In genomic region chr6:4003890-4004306, GRCm38 (mm10) we compare ENCODE assay signal across 8 mouse cellular contexts. TPM values are rescaled to one million over a fixed set of nuclear protein-coding genes. Genes with fewer than 3 reads are reported as not detected.
A peak's percentile ranks its signal among the peaks of the same experiment; 100 is the strongest.
DNase-seq lines count a peak whose midpoint lies in the region; ATAC-seq and TF ChIP-seq lines count a peak whose summit lies in the region.

TSS of gene Gng11 (plus strand) at chr6:4003904.

- H3K36me3 ChIP-seq in embryonic facial prominence, embryonic 15.5 days = no peaks in the 10 kb centered on the region
- no peaks in the 10 kb centered on the region for H3K36me3 ChIP-seq in heart, embryonic 10.5 days
- no peaks in the 10 kb centered on the region for H3K36me3 ChIP-seq in limb, embryonic 14.5 days (ENCODE audit: control insufficient read depth, insufficient read depth, low read length)
- no peaks in the 10 kb centered on the region for H3K36me3 ChIP-seq in midbrain, embryonic 13.5 days
- H3K36me3 ChIP-seq in stomach, embryonic 15.5 days = no peaks in the 10 kb centered on the region

- H3K4me3 ChIP-seq in embryonic facial prominence, embryonic 15.5 days (replicated peaks) = peak within 1 kb of the TSS; percentile 53
- H3K4me3 ChIP-seq in heart, embryonic 10.5 days = peak within 1 kb of the TSS; percentile 70
- peak within 1 kb of the TSS; percentile 47 for H3K4me3 ChIP-seq in limb, embryonic 14.5 days (replicated peaks; ENCODE audit: low read length)
- H3K4me3 ChIP-seq in midbrain, embryonic 13.5 days (replicated peaks) = peak within 1 kb of the TSS; percentile 32
- H3K4me3 ChIP-seq in stomach, embryonic 15.5 days (replicated peaks) = peak within 1 kb of the TSS; percentile 54

- H3K27me3 ChIP-seq in embryonic facial prominence, embryonic 15.5 days = no peaks in the 10 kb centered on the region
- H3K27me3 ChIP-seq in heart, embryonic 10.5 days (ENCODE audit: insufficient read depth, poor library complexity, severe bottlenecking) = no peaks in the 10 kb centered on the region
- no peaks in the 10 kb centered on the region for H3K27me3 ChIP-seq in limb, embryonic 14.5 days (ENCODE audit: control insufficient read depth, insufficient read depth, low read length)
- 0 out of 2 replicates have a peak, but pooled peaks cover 3% of the 10 kb centered on the region for H3K27me3 ChIP-seq in midbrain, embryonic 13.5 days
- H3K27me3 ChIP-seq in stomach, embryonic 15.5 days (replicated peaks) = no peaks in the 10 kb centered on the region

- peak within 1 kb of the TSS; percentile 40 for H3K9ac ChIP-seq in embryonic facial prominence, embryonic 15.5 days
- peak within 1 kb of the TSS; percentile 77 for H3K9ac ChIP-seq in limb, embryonic 14.5 days (ENCODE audit: low read depth, low read length, severe bottlenecking)
- peak within 1 kb of the TSS; percentile 34 for H3K9ac ChIP-seq in midbrain, embryonic 13.5 days (replicated peaks)
- peak within 1 kb of the TSS; percentile 23 for H3K9ac ChIP-seq in stomach, embryonic 15.5 days

- no peaks in the 10 kb centered on the region for H3K9me3 ChIP-seq in embryonic facial prominence, embryonic 15.5 days (replicated peaks)
- H3K9me3 ChIP-seq in heart, embryonic 10.5 days = no peaks in the 10 kb centered on the region
- H3K9me3 ChIP-seq in limb, embryonic 14.5 days (ENCODE audit: control insufficient read depth, low read length) = no peaks in the 10 kb centered on the region
- H3K9me3 ChIP-seq in midbrain, embryonic 13.5 days = no peaks in the 10 kb centered on the region
- H3K9me3 ChIP-seq in stomach, embryonic 15.5 days = no peaks in the 10 kb centered on the region

- no peaks in the 10 kb centered on the region; the same call in none of the 2 replicates for H3K4me1 ChIP-seq in embryonic facial prominence, embryonic 15.5 days
- 0 out of 2 replicates have a peak, but pooled peaks cover 10% of the 10 kb centered on the region for H3K4me1 ChIP-seq in heart, embryonic 10.5 days
- H3K4me1 ChIP-seq in limb, embryonic 14.5 days (ENCODE audit: control insufficient read depth, insufficient read depth, low read length) = peaks cover 8% of the 10 kb centered on the region
- peaks cover 7% of the 10 kb centered on the region for H3K4me1 ChIP-seq in midbrain, embryonic 13.5 days (replicated peaks)
- H3K4me1 ChIP-seq in stomach, embryonic 15.5 days = no peaks in the 10 kb centered on the region

- peak within 1 kb of the TSS; percentile 80 for H3K4me2 ChIP-seq in embryonic facial prominence, embryonic 15.5 days (replicated peaks)
- peak within 1 kb of the TSS; percentile 75 for H3K4me2 ChIP-seq in limb, embryonic 14.5 days (replicated peaks; ENCODE audit: low read depth, low read length, severe bottlenecking)
- H3K4me2 ChIP-seq in midbrain, embryonic 13.5 days (replicated peaks) = peak within 1 kb of the TSS; percentile 52
- peak within 1 kb of the TSS; percentile 77 for H3K4me2 ChIP-seq in stomach, embryonic 15.5 days

- 0 out of 2 replicates have a peak, but pooled peaks have one; percentile 51 for TF ChIP-seq POLR2A in limb, embryonic 14.5 days (IDR thresholded peaks at IDR 0.05; ENCODE audit: borderline replicate concordance, extremely low read depth, insufficient read depth, insufficient read length)

- under 1% methylated on average over 19 of the region's 19 CpGs for WGBS in embryonic facial prominence, embryonic 15.5 days
- WGBS in heart, embryonic 10.5 days = under 1% methylated on average over 19 of the region's 19 CpGs
- 4% methylated on average over 19 of the region's 19 CpGs for WGBS in limb, embryonic 14.5 days
- 1% methylated on average over 19 of the region's 19 CpGs for WGBS in midbrain, embryonic 13.5 days
- WGBS in stomach, embryonic 15.5 days = under 1% methylated on average over 19 of the region's 19 CpGs

- peak within 1 kb of the TSS; percentile 81 for H3K27ac ChIP-seq in embryonic facial prominence, embryonic 15.5 days (replicated peaks)
- peak within 1 kb of the TSS; percentile 94 for H3K27ac ChIP-seq in heart, embryonic 10.5 days
- peak within 1 kb of the TSS; percentile 69 for H3K27ac ChIP-seq in limb, embryonic 14.5 days (replicated peaks; ENCODE audit: low read depth, low read length)
- no peak within 1 kb of the TSS for H3K27ac ChIP-seq in midbrain, embryonic 13.5 days
- H3K27ac ChIP-seq in stomach, embryonic 15.5 days = peak within 1 kb of the TSS; percentile 87

- peak; percentile 79 for ATAC-seq in embryonic facial prominence, embryonic 15.5 days (ENCODE audit: insufficient number of reproducible peaks, low FRiP score, low TSS enrichment, low read depth)
- peak; percentile 77 for ATAC-seq in limb, embryonic 14.5 days (ENCODE audit: low FRiP score, low read depth)
- ATAC-seq in midbrain, embryonic 13.5 days = peak; percentile 82
- ATAC-seq in stomach, embryonic 15.5 days (ENCODE audit: insufficient read depth, low FRiP score, low read depth) = peak; percentile 84

- peak; percentile 43 for DNase-seq in layer of hippocampus, adult 11-12 months (ENCODE audit: low spot score)
- DNase-seq in layer of hippocampus, adult 9-10 months (ENCODE audit: low spot score) = no peak
- peak; percentile 84 for DNase-seq in heart, embryonic 10.5 days (ENCODE audit: low spot score)
- DNase-seq in kidney, adult 9 months = peak; percentile 68
- DNase-seq in limb, embryonic 14.5 days (ENCODE audit: low spot score) = peak; percentile 46

RNA-seq across cellular contexts. Expression of gene Gng11, which starts in this region (rescaled TPM):
- 84.7 and 87.0 TPM in 2 replicates for polyA plus RNA-seq in embryonic facial prominence, embryonic 15.5 days (2015; fragmentation: Nextera tagmentation; extraction: Ambion mirVana)
- polyA plus RNA-seq in heart, embryonic 10.5 days (2016; fragmentation: Nextera tagmentation; extraction: Ambion mirVana) = 49.5 and 57.8 TPM in 2 replicates
- polyA plus RNA-seq in limb, embryonic 14.5 days (2012; rRNA removed) = 21.8 and 32.3 TPM in 2 replicates
- 79.3 and 83.4 TPM in 2 replicates for polyA plus RNA-seq in limb, embryonic 14.5 days (2014; fragmentation: Nextera tagmentation; extraction: Ambion mirVana)
- 26.8 and 28.0 TPM in 2 replicates for polyA plus RNA-seq in midbrain, embryonic 13.5 days (2015; fragmentation: Nextera tagmentation; extraction: Ambion mirVana)
- polyA plus RNA-seq in stomach, embryonic 15.5 days (2015; fragmentation: Nextera tagmentation; extraction: Ambion mirVana) = 85.2 and 86.5 TPM in 2 replicates

Comparison
In these comparisons a context has a peak if more than half of its experiments do, and no peak if none do; other contexts are left out.
1. H3K9ac ChIP-seq: peak in every context shown above with its lines; median percentile 77 in limb, embryonic 14.5 days; 40 in embryonic facial prominence, embryonic 15.5 days; 34 in midbrain, embryonic 13.5 days; 23 in stomach, embryonic 15.5 days.